Mouse (Mus musculus): ENCODE data around the gene Col5a3. TPM values are rescaled to one million over a fixed set of nuclear protein-coding genes. Genes with fewer than 3 reads are reported as not detected.

The Col5a3 gene
- polyA plus RNA-seq, 1 experiment from 2014 or later: 0.02 TPM

- Histone ChIP-seq H3K27ac (no peak overlapping the region), H3K9me3 (replicated peaks) (no peaks in the 10 kb centered on the region), H3K4me2 (peak overlapping the region; percentile 72), H3K27me3 (replicated peaks) (peaks cover 84% of the 10 kb centered on the region), H3K4me3 (peak overlapping the region; percentile 46; the same call in 1 of the 2 replicates), H3K36me3 (no peaks in the 10 kb centered on the region), H3K4me1 (peaks cover 42% of the 10 kb centered on the region), H3K9ac (no peak overlapping the region)
- no peak for ATAC-seq
- WGBS (ENCODE audit: insufficient replicate concordance): 15% methylated on average over 17 of the region's 17 CpGs
These were observed 69.5 kb downstream of the Col5a3 start for GRCm38 (mm10) chr9:20745129-20745966.

GRCm38 (mm10) chr9:20743946-20744738, 70.7 kb downstream of the Col5a3 start:
- no peak overlapping the region for H3K4me2 ChIP-seq
- peaks cover 33% of the 10 kb centered on the region for H3K4me1 ChIP-seq
- ATAC-seq: no peak
- no peak overlapping the region for H3K27ac ChIP-seq
- H3K9me3 ChIP-seq (replicated peaks): no peaks in the 10 kb centered on the region
- WGBS (ENCODE audit: insufficient replicate concordance): 17% methylated on average over 21 of the region's 22 CpGs
- H3K4me3 ChIP-seq: no peak overlapping the region
- no peak overlapping the region for H3K9ac ChIP-seq
- H3K27me3 ChIP-seq (replicated peaks): peaks cover 92% of the 10 kb centered on the region
- no peaks in the 10 kb centered on the region for H3K36me3 ChIP-seq

- ATAC-seq: peak; percentile 69
- Histone ChIP-seq H3K27me3 (replicated peaks) (peaks cover 63% of the 10 kb centered on the region), H3K4me2 (peak overlapping the region; percentile 25; the same call in 1 of the 2 replicates), H3K27ac (no peak overlapping the region), H3K9me3 (replicated peaks) (no peaks in the 10 kb centered on the region), H3K4me3 (no peak overlapping the region), H3K4me1 (peaks cover 4% of the 10 kb centered on the region), H3K36me3 (no peaks in the 10 kb centered on the region), H3K9ac (no peak overlapping the region)
- WGBS (ENCODE audit: insufficient replicate concordance): 2% methylated on average over 12 of the region's 12 CpGs
These were observed 74.5 kb downstream of the Col5a3 start for GRCm38 (mm10) chr9:20740407-20740806.

GRCm38 (mm10) chr9:20738251-20738999, 76.4 kb downstream of the Col5a3 start:
- Histone ChIP-seq H3K4me2 (no peak overlapping the region), H3K27me3 (replicated peaks) (peaks cover 58% of the 10 kb centered on the region), H3K36me3 (no peaks in the 10 kb centered on the region), H3K9ac (no peak overlapping the region), H3K9me3 (replicated peaks) (no peaks in the 10 kb centered on the region), H3K27ac (no peak overlapping the region), H3K4me3 (no peak overlapping the region), H3K4me1 (peaks cover 4% of the 10 kb centered on the region)
- WGBS (ENCODE audit: insufficient replicate concordance): 42% methylated on average over 8 of the region's 8 CpGs
- ATAC-seq: no peak

GRCm38 (mm10) chr9:20737227-20737626, 77.6 kb downstream of the Col5a3 start:
- Histone ChIP-seq H3K27me3 (replicated peaks) (peaks cover 58% of the 10 kb centered on the region), H3K4me1 (peaks cover 4% of the 10 kb centered on the region), H3K36me3 (no peaks in the 10 kb centered on the region), H3K9me3 (replicated peaks) (no peaks in the 10 kb centered on the region), H3K4me3 (no peak overlapping the region), H3K9ac (no peak overlapping the region), H3K4me2 (no peak overlapping the region), H3K27ac (no peak overlapping the region)
- ATAC-seq: no peak
- WGBS (ENCODE audit: insufficient replicate concordance): 67% methylated on average over 2 of the region's 2 CpGs

GRCm38 (mm10) chr9:20734692-20735091, 80.2 kb downstream of the Col5a3 start:
- H3K4me1 ChIP-seq: no peaks in the 10 kb centered on the region
- no peak overlapping the region for H3K27ac ChIP-seq
- H3K9ac ChIP-seq: no peak overlapping the region
- 46% methylated on average over 3 of the region's 3 CpGs for whole genome bisulfite sequencing (ENCODE audit: insufficient replicate concordance)
- no peaks in the 10 kb centered on the region for H3K36me3 ChIP-seq
- H3K4me3 ChIP-seq: no peak overlapping the region
- no peaks in the 10 kb centered on the region for H3K9me3 ChIP-seq (replicated peaks)
- ATAC-seq: no peak
- H3K27me3 ChIP-seq (replicated peaks): peaks cover 60% of the 10 kb centered on the region
- H3K4me2 ChIP-seq: no peak overlapping the region

- Histone ChIP-seq H3K9me3 (replicated peaks) (no peaks in the 10 kb centered on the region), H3K4me1 (peaks cover 14% of the 10 kb centered on the region), H3K27ac (no peak overlapping the region), H3K4me2 (no peak overlapping the region), H3K4me3 (no peak overlapping the region), H3K27me3 (replicated peaks) (peaks cover 80% of the 10 kb centered on the region), H3K9ac (no peak overlapping the region), H3K36me3 (no peaks in the 10 kb centered on the region)
- 37% methylated on average over 4 of the region's 4 CpGs for WGBS (ENCODE audit: insufficient replicate concordance)
- 0 out of 2 replicates have a peak, but pooled peaks have one; percentile 28 for ATAC-seq
These were observed 83.1 kb downstream of the Col5a3 start for GRCm38 (mm10) chr9:20731797-20732196.

GRCm38 (mm10) chr9:20729451-20729850, 85.4 kb downstream of the Col5a3 start:
- no peak overlapping the region for H3K4me2 ChIP-seq
- no peak for ATAC-seq
- no peaks in the 10 kb centered on the region for H3K36me3 ChIP-seq
- H3K4me3 ChIP-seq: no peak overlapping the region
- peaks cover 20% of the 10 kb centered on the region for H3K4me1 ChIP-seq
- no peaks in the 10 kb centered on the region for H3K9me3 ChIP-seq (replicated peaks)
- no peak overlapping the region for H3K27ac ChIP-seq
- H3K27me3 ChIP-seq (replicated peaks): peaks cover 93% of the 10 kb centered on the region
- 45% methylated on average over 6 of the region's 6 CpGs for WGBS (ENCODE audit: insufficient replicate concordance)
- H3K9ac ChIP-seq: no peak overlapping the region

GRCm38 (mm10) chr9:20727601-20728113, 87.2 kb downstream of the Col5a3 start:
- peak; percentile 34; the same call in 1 of the 2 replicates for ATAC-seq
- no peak overlapping the region for H3K27ac ChIP-seq
- H3K9ac ChIP-seq: no peak overlapping the region
- no peaks in the 10 kb centered on the region for H3K36me3 ChIP-seq
- peak overlapping the region; percentile 72 for H3K4me2 ChIP-seq
- H3K4me3 ChIP-seq: peak overlapping the region; percentile 44
- H3K27me3 ChIP-seq (replicated peaks): peaks cover 86% of the 10 kb centered on the region
- no peaks in the 10 kb centered on the region for H3K9me3 ChIP-seq (replicated peaks)
- 2% methylated on average over 46 of the region's 46 CpGs for WGBS (ENCODE audit: insufficient replicate concordance)
- H3K4me1 ChIP-seq: peaks cover 20% of the 10 kb centered on the region

GRCm38 (mm10) chr9:20726859-20727600, 87.8 kb downstream of the Col5a3 start:
- H3K4me2 ChIP-seq: peak overlapping the region; percentile 72
- H3K9me3 ChIP-seq (replicated peaks): no peaks in the 10 kb centered on the region
- no peaks in the 10 kb centered on the region for H3K36me3 ChIP-seq
- no peak overlapping the region for H3K9ac ChIP-seq
- 2% methylated on average over 47 of the region's 54 CpGs for WGBS (ENCODE audit: insufficient replicate concordance)
- no peak for ATAC-seq
- H3K27ac ChIP-seq: no peak overlapping the region
- peaks cover 80% of the 10 kb centered on the region for H3K27me3 ChIP-seq (replicated peaks)
- H3K4me1 ChIP-seq: peaks cover 20% of the 10 kb centered on the region
- H3K4me3 ChIP-seq: peak overlapping the region; percentile 44
